Mouse (Mus musculus) colon, adult 2 months (tissue): Measurements from ENCODE around the gene Prdm15. TPM values are rescaled to one million over a fixed set of nuclear protein-coding genes. Genes with fewer than 3 reads are reported as not detected.

Experiments used
- polyA plus RNA-seq: library from polyadenylated mRNA; depleted of rRNA; stranded (reverse); fragments of >200 nt; gene quantifications from 2 replicates; pipeline ENCODE4 v1.2.3, GENCODE M21; 2012; rRNA removed

Prdm15 gene
- 14.6 and 16.3 TPM in 2 replicates for polyA plus RNA-seq

DNA sequence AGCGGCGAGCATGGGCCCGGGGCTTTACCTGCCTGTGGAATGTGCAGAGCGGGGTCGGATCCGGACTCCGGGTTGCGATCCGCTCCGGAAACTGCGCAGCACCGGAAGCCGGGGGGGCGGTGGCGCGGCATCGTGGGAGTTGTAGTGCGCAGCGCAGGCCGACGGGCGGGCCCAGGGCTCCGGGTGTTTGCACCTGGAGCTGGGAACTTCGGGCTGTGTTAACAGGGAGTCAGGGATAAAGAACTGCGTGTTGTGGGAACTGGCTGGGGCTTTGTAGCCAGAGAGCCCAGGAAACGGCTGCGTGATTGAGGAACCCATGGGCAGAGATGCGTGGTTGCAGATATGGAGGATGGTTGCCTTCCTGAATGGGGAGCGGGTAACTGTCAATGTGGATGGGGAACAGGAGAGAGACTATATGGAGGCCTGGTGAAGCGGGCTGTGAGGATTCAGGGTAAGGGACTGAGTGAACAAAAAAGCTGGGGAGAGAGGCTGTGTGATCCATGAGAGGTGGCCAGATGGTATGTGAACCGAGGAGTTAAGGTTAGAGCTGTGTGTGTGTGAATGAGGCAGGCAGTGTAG is at the start of gene Prdm15:
TSS of gene Prdm15 (minus strand) at position 110 of the 579 bp plus-strand sequence.

GRCm38 (mm10) chr16:97763061-97763989 is 88.3 kb downstream of the Prdm15 start, which contains the start of gene Ripk4:
Gene Ripk4 (minus strand): TSS chr16:97763787.

Other genes with a start within 250 kb of the Prdm15 start
- gene Tmprss2, start 240.7 kb downstream of the Prdm15 start, polyA plus RNA-seq: 276 and 354 TPM in 2 replicates
- 23.7 and 25.9 TPM in 2 replicates for gene Ripk4, start 88.1 kb downstream of the Prdm15 start, polyA plus RNA-seq
- gene C2cd2, start 110.7 kb upstream of the Prdm15 start, polyA plus RNA-seq: 24.9 and 25.4 TPM in 2 replicates
- gene Zbtb21, start 110.8 kb upstream of the Prdm15 start, polyA plus RNA-seq: 16.2 and 17.8 TPM in 2 replicates
- gene B230307C23Rik, start 145.5 kb upstream of the Prdm15 start, polyA plus RNA-seq: 2.8 and 3.8 TPM in 2 replicates
- gene A630089N07Rik, start 230.6 kb upstream of the Prdm15 start, polyA plus RNA-seq: 0.12 and 0.51 TPM in 2 replicates